Mouse (Mus musculus): Measurements from ENCODE around the gene Cacnb3.

GRCm38 (mm10) chr15:98591396-98591795 lies 39.2 kb upstream of the Cacnb3 start:
- TF ChIP-seq CTCF (conservative IDR thresholded peaks at IDR 0.05; ENCODE audit: insufficient read depth, insufficient read length, low read depth, low read length) (no peak), POLR2A (IDR thresholded peaks at IDR 0.05; ENCODE audit: low read depth, low read length) (no peak)
